Mouse (Mus musculus) testis, adult 2 months (tissue): Measurements from ENCODE around the gene Fabp3. TPM values are rescaled to one million over a fixed set of nuclear protein-coding genes. Genes with fewer than 3 reads are reported as not detected.

Source experiments
- H3K27ac ChIP-seq: fragments of 200-500 bp; 2 replicates; pipeline ENCODE4 v1.5.1; 2012; ENCODE audit warnings: low read depth, low read length; ENCODE audit not compliant: control insufficient read depth, insufficient read depth
- H3K27me3 ChIP-seq: fragments of 200-500 bp; 2 replicates; pipeline ENCODE4 v1.6.1; 2012; ENCODE audit warnings: mild to moderate bottlenecking, low read length, moderate library complexity; ENCODE audit not compliant: control insufficient read depth, insufficient read depth
- H3K36me3 ChIP-seq: fragments of 200-500 bp; 2 replicates; pipeline ENCODE4 v1.6.1; 2012; ENCODE audit warnings: mild to moderate bottlenecking, low read length; ENCODE audit not compliant: control insufficient read depth, insufficient read depth
- H3K4me1 ChIP-seq: fragments of 200-500 bp; 2 replicates; pipeline ENCODE4 v1.6.1; 2012; ENCODE audit warnings: low read length; ENCODE audit not compliant: control insufficient read depth, insufficient read depth
- H3K4me3 ChIP-seq: fragments of 200-500 bp; 2 replicates; pipeline ENCODE4 v1.5.1; 2012; ENCODE audit warnings: low read depth, mild to moderate bottlenecking, low read length, moderate library complexity, mixed read lengths; ENCODE audit not compliant: control insufficient read depth
- CTCF ChIP-seq: fragments of 200-500 bp; IDR thresholded peaks from 2 replicates; pipeline ENCODE4 v1.5.1; 2012; ENCODE audit warnings: low read depth, mild to moderate bottlenecking, inconsistent platforms, low read length, moderate library complexity; ENCODE audit not compliant: control insufficient read depth, insufficient read depth, insufficient replicate concordance
- POLR2A ChIP-seq: fragments of 200-500 bp; IDR thresholded peaks from 2 replicates; pipeline ENCODE4 v1.6.1; 2012; ENCODE audit warnings: low read depth, mild to moderate bottlenecking, inconsistent platforms, low read length, moderate library complexity; ENCODE audit not compliant: control insufficient read depth
- polyA plus RNA-seq: library from polyadenylated mRNA; depleted of rRNA; stranded (reverse); fragments of >200 nt; gene quantifications from 2 replicates; pipeline ENCODE4 v1.2.3, GENCODE M21; 2012

Fabp3 gene
- polyA plus RNA-seq, 1 experiment: 192 TPM

DNA sequence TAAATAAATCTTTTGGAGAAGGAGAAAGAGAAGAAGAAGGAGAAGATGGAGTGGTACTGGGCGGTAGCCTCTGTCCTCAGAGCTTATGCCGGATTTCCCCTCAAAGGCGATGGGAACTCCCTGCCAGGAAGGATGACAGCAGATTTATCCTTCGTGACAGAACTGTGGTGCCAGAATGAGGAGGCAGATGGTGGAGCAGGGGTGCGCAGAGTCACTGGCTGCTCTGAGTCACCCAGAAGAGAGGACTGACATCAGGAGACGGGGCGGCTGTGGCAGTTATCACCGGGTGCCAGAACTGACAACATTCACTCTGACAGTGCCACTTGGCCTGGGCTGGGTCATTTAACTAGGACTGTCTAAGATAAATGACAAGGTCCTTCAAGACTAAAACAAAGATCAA lies 38.3 kb upstream of the Fabp3 start:
- Histone ChIP-seq H3K27me3 (0 out of 2 replicates have a peak, but pooled peaks cover 4% of the 10 kb centered on the region), H3K4me1 (peaks cover 13% of the 10 kb centered on the region), H3K4me3 (no peak overlapping the region), H3K27ac (no peak overlapping the region), H3K36me3 (no peaks in the 10 kb centered on the region)
- no peak for TF ChIP-seq CTCF
- TF ChIP-seq POLR2A: no peak

DNA sequence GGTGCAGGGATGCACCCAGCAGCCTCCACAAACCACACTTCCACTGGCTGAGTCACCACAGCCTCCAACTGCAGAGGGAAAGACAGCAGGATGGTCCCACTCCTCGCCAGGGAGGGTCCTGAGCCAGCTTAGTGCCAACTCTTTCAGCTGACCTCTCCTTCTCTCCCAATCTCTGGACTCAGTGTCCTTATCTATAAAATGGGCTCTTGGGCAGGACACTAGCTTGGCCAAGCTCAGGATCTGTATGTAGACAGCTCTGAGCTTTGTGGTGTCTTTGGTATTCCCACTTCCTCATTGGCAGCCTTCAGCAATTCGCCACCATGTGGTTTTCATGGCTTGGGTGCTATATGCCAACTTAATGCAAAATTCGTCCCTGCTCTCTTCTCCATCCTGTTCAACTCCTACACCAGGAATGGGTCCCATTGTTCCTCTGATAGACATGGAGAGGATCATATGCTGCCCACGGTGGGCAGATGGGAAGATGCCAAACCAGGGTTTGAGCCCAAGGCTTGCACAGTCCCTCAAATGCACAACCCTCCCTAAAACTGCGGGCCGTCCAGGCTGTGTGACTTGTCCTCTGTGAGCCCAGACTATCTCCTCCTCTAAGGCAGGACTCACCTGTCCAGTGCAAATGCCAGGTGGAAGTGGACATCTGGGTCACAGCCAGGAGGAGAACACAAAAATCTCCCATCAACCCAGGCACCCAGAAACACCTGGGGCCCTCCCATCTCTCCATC lies 37.6 kb upstream of the Fabp3 start:
- Histone ChIP-seq H3K4me1 (peaks cover 15% of the 10 kb centered on the region), H3K4me3 (no peak overlapping the region), H3K36me3 (no peaks in the 10 kb centered on the region), H3K27ac (no peak overlapping the region), H3K27me3 (0 out of 2 replicates have a peak, but pooled peaks cover 4% of the 10 kb centered on the region)
- no peak for TF ChIP-seq CTCF
- no peak for TF ChIP-seq POLR2A

DNA sequence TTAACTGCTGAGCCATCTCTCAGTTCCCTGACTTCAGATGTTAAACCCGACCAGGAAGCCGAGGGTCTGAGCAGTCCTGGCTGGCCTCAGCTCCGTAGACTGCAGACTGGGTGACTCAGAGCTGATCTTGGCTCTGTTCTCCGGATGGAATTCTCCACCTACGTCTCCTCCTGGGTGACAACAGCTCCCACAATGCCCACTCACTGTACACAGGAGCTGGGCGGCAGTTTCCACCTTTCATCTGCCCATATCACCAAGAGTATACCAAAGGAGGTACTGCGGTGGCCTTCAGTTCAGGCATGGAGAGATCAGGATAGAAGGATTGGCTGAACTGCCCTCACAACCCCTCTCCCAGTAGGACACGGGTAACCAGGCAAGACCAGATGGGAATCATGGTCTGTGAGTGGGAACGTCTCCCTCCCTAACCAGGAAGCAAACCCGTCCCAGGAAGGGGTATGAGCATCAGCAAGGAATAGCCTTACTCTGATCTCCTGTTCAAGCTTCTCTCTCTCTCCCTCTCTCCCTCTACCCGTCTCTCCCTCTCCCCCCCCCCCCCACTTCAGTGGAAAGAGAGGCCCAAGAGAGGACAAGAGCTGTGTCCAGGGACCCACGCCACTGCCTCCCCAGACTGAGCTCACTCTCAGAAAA lies 34.6 kb upstream of the Fabp3 start:
- H3K4me1 ChIP-seq: peaks cover 15% of the 10 kb centered on the region
- no peak overlapping the region for H3K27ac ChIP-seq
- no peaks in the 10 kb centered on the region for H3K36me3 ChIP-seq
- H3K27me3 ChIP-seq: 0 out of 2 replicates have a peak, but pooled peaks cover 4% of the 10 kb centered on the region
- no peak overlapping the region for H3K4me3 ChIP-seq
- TF ChIP-seq POLR2A: no peak
- TF ChIP-seq CTCF: no peak

GRCm38 (mm10) chr4:130274346-130275015 lies 33.9 kb upstream of the Fabp3 start:
- no peak overlapping the region for H3K27ac ChIP-seq
- peaks cover 15% of the 10 kb centered on the region for H3K4me1 ChIP-seq
- peak overlapping the region; percentile 13; the same call in 1 of the 2 replicates for H3K4me3 ChIP-seq
- 0 out of 2 replicates have a peak, but pooled peaks cover 4% of the 10 kb centered on the region for H3K27me3 ChIP-seq
- H3K36me3 ChIP-seq: no peaks in the 10 kb centered on the region
- no peak for TF ChIP-seq CTCF
- TF ChIP-seq POLR2A: no peak

DNA sequence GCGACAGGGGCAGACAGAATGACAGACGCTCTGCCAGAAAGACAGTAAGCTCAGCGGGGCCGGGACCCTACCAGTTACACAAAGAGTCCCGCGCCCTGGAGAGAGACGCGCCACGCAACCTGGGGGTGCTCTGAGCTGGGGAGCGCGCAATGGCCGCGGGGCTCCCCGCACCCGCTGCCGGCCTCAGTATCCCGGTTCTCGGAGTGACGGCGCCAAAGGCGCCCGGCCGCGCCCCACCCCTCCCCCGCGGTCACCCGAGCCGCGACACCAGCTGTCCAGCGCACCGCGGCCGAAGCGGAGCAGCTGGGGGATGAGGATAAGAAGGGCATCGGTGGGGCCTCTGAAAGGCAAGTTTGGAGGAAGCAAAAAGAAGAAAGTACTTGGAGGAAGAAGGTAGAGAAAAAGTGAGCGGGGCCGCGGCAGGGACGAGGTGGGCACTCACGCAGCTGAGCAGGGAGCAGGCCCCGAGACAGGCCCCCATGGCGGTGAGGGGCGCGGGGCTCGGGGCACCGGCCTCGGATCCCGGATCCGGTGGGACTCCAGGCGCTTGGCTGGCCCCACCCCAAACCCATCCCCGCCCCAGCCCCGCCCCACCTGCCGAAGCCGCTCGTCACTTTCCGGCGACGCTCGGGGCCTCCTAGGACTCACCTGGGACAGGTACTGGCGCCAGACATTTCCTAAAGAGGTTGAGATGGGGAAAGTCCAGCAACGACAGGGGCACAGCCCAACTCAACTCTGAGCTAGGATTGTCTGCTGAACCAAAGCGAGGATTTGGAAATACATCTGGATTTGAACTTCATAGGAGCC lies 33.2 kb upstream of the Fabp3 start:
- H3K27ac ChIP-seq: no peak overlapping the region
- 0 out of 2 replicates have a peak, but pooled peaks cover 4% of the 10 kb centered on the region for H3K27me3 ChIP-seq
- peaks cover 15% of the 10 kb centered on the region for H3K4me1 ChIP-seq
- peak overlapping the region; percentile 45 for H3K4me3 ChIP-seq
- TF ChIP-seq CTCF (no peak), POLR2A (no peak)
- no peaks in the 10 kb centered on the region for H3K36me3 ChIP-seq

GRCm38 (mm10) chr4:130275823-130276105 lies 32.6 kb upstream of the Fabp3 start:
- no peak overlapping the region for H3K4me3 ChIP-seq
- H3K27ac ChIP-seq: no peak overlapping the region
- H3K27me3 ChIP-seq: 0 out of 2 replicates have a peak, but pooled peaks cover 4% of the 10 kb centered on the region
- TF ChIP-seq CTCF (no peak), POLR2A (no peak)
- no peaks in the 10 kb centered on the region for H3K36me3 ChIP-seq
- peaks cover 15% of the 10 kb centered on the region for H3K4me1 ChIP-seq
